Mouse (Mus musculus) heart, postnatal 0 days (tissue): ENCODE results near the gene D430041D05Rik. TPM values are rescaled to one million over a fixed set of nuclear protein-coding genes. Genes with fewer than 3 reads are reported as not detected.

Experiments used
- ATAC-seq: fragments of 200-750 bp; cut with Nextera tagmentation; 2 replicates; pipeline ENCODE4 v1.8.0; 2017; ENCODE audit warnings: low read depth, moderate number of reproducible peaks, moderate library complexity; ENCODE audit not compliant: insufficient read depth
- DNase-seq: peaks from one replicate; pipeline ENCODE4 v3.0.0-alpha.2; 2016; ENCODE audit warnings: low spot score
- H3K27ac ChIP-seq: fragments of 300-500 bp; sonication (generic); 2 replicates; pipeline ENCODE4 v1.5.1; 2014; ENCODE audit warnings: low read depth, mild to moderate bottlenecking
- H3K27me3 ChIP-seq: fragments of 300-500 bp; sonication (generic); 2 replicates; pipeline ENCODE4 v1.6.1; 2014; ENCODE audit warnings: low read length, mixed read lengths; ENCODE audit not compliant: control insufficient read depth, insufficient read depth
- H3K36me3 ChIP-seq: fragments of 300-500 bp; sonication (generic); replicated peaks from 2 replicates; pipeline ENCODE4 v1.6.1; 2014; ENCODE audit warnings: low read length, mixed read lengths; ENCODE audit not compliant: control insufficient read depth, insufficient read depth
- H3K4me1 ChIP-seq: fragments of 300-500 bp; sonication (generic); 2 replicates; pipeline ENCODE4 v1.6.1; 2014; ENCODE audit warnings: antibody characterized with exemption; ENCODE audit not compliant: control insufficient read depth, insufficient read depth
- H3K4me2 ChIP-seq: fragments of 300-500 bp; sonication (generic); 2 replicates; pipeline ENCODE4 v1.6.1; 2014; ENCODE audit warnings: low read depth, mild to moderate bottlenecking, low read length, moderate library complexity
- H3K4me3 ChIP-seq: fragments of 300-500 bp; sonication (generic); 2 replicates; pipeline ENCODE4 v1.5.1; 2014; ENCODE audit warnings: low read depth, low read length
- H3K9ac ChIP-seq: fragments of 300-500 bp; sonication (generic); replicated peaks from 2 replicates; pipeline ENCODE4 v1.6.1; 2014; ENCODE audit warnings: low read depth, low read length, mixed read lengths
- H3K9me3 ChIP-seq: fragments of 300-500 bp; sonication (generic); replicated peaks from 2 replicates; pipeline ENCODE4 v1.6.1; 2016; ENCODE audit warnings: low read length; ENCODE audit not compliant: control insufficient read depth
- CTCF ChIP-seq: IDR thresholded peaks from 2 replicates; pipeline ENCODE4 v1.5.1; 2016; ENCODE audit warnings: antibody characterized with exemption, control low read depth, low read depth
- EP300 ChIP-seq: IDR thresholded peaks from 2 replicates; pipeline ENCODE4 v1.6.1; 2016; ENCODE audit warnings: antibody characterized with exemption, low read depth
- WGBS: fragments of 180-500 bp; shearing (Covaris S2); extraction: QIAGEN DNeasy Blood & Tissue Kit; methylation state at CpG from one replicate; pipeline ENCODE4 v1.1.7; 2014; 5-methylcytosine and 5-hydroxymethylcytosine counted together
- polyA plus RNA-seq: library from polyadenylated mRNA; unstranded; fragments of >200 nt; fragmentation: Nextera tagmentation; extraction: Ambion mirVana; gene quantifications from 2 replicates; pipeline ENCODE4 v1.2.1, GENCODE M21; 2015
- total RNA-seq: library from RNA; depleted of rRNA; stranded (reverse); fragments of >200 nt; gene quantifications from 2 replicates; pipeline ENCODE4 v1.2.3, GENCODE M21; 2014; ENCODE audit warnings: low replicate concordance

Gene D430041D05Rik
- total and polyA plus RNA-seq, 2 experiments from 2014 or later: 0.03 TPM; not detected in 1

GRCm38 (mm10) chr2:104323773-104324172 is 87.0 kb downstream of the D430041D05Rik start:
- WGBS: 63% methylated on average over 6 of the region's 6 CpGs
- no peak overlapping the region for H3K4me3 ChIP-seq

GRCm38 (mm10) chr2:104323351-104323750 is 87.5 kb downstream of the D430041D05Rik start:
- TF ChIP-seq EP300: no peak
- TF ChIP-seq CTCF: no peak
- H3K4me3 ChIP-seq: no peak overlapping the region
- DNase-seq (no peak), ATAC-seq (no peak)
- H3K9me3 ChIP-seq: no peaks in the 10 kb centered on the region
- no peak overlapping the region for H3K4me2 ChIP-seq
- no peak overlapping the region for H3K9ac ChIP-seq
- no peaks in the 10 kb centered on the region for H3K36me3 ChIP-seq
- H3K4me1 ChIP-seq: no peaks in the 10 kb centered on the region
- WGBS: 85% methylated on average over 5 of the region's 5 CpGs
- no peaks in the 10 kb centered on the region for H3K27me3 ChIP-seq
- no peak overlapping the region for H3K27ac ChIP-seq

More at GRCm38 (mm10) chr2:104323773-104324172, 87.0 kb downstream of the D430041D05Rik start:
- no peaks in the 10 kb centered on the region for H3K27me3 ChIP-seq
- ATAC-seq (no peak), DNase-seq (no peak)
- TF ChIP-seq CTCF (no peak), EP300 (no peak)
- H3K4me2 ChIP-seq: no peak overlapping the region
- no peak overlapping the region for H3K9ac ChIP-seq
- no peaks in the 10 kb centered on the region for H3K4me1 ChIP-seq
- no peak overlapping the region for H3K27ac ChIP-seq
- no peaks in the 10 kb centered on the region for H3K9me3 ChIP-seq
- no peaks in the 10 kb centered on the region for H3K36me3 ChIP-seq

GRCm38 (mm10) chr2:104320061-104320624 is 90.7 kb downstream of the D430041D05Rik start:
- no peaks in the 10 kb centered on the region for H3K4me1 ChIP-seq
- no peak overlapping the region for H3K4me3 ChIP-seq
- no peak overlapping the region for H3K4me2 ChIP-seq
- no peak for ATAC-seq
- DNase-seq: no peak
- H3K36me3 ChIP-seq: no peaks in the 10 kb centered on the region
- H3K9me3 ChIP-seq: no peaks in the 10 kb centered on the region
- TF ChIP-seq EP300: no peak
- TF ChIP-seq CTCF: no peak
- H3K27me3 ChIP-seq: no peaks in the 10 kb centered on the region
- no peak overlapping the region for H3K27ac ChIP-seq
- H3K9ac ChIP-seq: no peak overlapping the region
- 83% methylated on average over 13 of the region's 13 CpGs for WGBS

- no peak for ATAC-seq
- DNase-seq: no peak
- H3K27me3 ChIP-seq: no peaks in the 10 kb centered on the region
- H3K36me3 ChIP-seq: no peaks in the 10 kb centered on the region
- no peak overlapping the region for H3K4me2 ChIP-seq
- H3K27ac ChIP-seq: no peak overlapping the region
- H3K4me1 ChIP-seq: no peaks in the 10 kb centered on the region
- H3K4me3 ChIP-seq: no peak overlapping the region
- H3K9me3 ChIP-seq: no peaks in the 10 kb centered on the region
- whole genome bisulfite sequencing: 92% methylated on average over 10 of the region's 10 CpGs
- no peak overlapping the region for H3K9ac ChIP-seq
- TF ChIP-seq EP300 (no peak), CTCF (no peak)
Observed at GRCm38 (mm10) chr2:104319443-104319842, 91.4 kb downstream of the D430041D05Rik start.

- Histone ChIP-seq H3K4me3 (no peak overlapping the region), H3K4me2 (no peak overlapping the region), H3K27me3 (no peaks in the 10 kb centered on the region), H3K9me3 (no peaks in the 10 kb centered on the region), H3K9ac (no peak overlapping the region), H3K27ac (no peak overlapping the region), H3K36me3 (no peaks in the 10 kb centered on the region), H3K4me1 (no peaks in the 10 kb centered on the region)
- no peak for TF ChIP-seq CTCF
- no peak for TF ChIP-seq EP300
- 49% methylated on average over 8 of the region's 8 CpGs for WGBS
- DNase-seq: no peak
- ATAC-seq: no peak
Observed at GRCm38 (mm10) chr2:104318881-104319280, 91.9 kb downstream of the D430041D05Rik start.

- no peak overlapping the region for H3K27ac ChIP-seq
- H3K4me2 ChIP-seq: no peak overlapping the region
- H3K4me3 ChIP-seq: no peak overlapping the region
- DNase-seq (no peak), ATAC-seq (no peak)
- TF ChIP-seq EP300 (no peak), CTCF (no peak)
- WGBS: 77% methylated on average over 2 of the region's 2 CpGs
- no peaks in the 10 kb centered on the region for H3K27me3 ChIP-seq
- no peaks in the 10 kb centered on the region for H3K4me1 ChIP-seq
- no peaks in the 10 kb centered on the region for H3K9me3 ChIP-seq
- H3K36me3 ChIP-seq: no peaks in the 10 kb centered on the region
- H3K9ac ChIP-seq: no peak overlapping the region
Observed at GRCm38 (mm10) chr2:104318259-104318658, 92.6 kb downstream of the D430041D05Rik start.
